Mouse (Mus musculus) neural tube, embryonic 14.5 days (tissue): ENCODE results near the gene Dnaaf2. TPM values are rescaled to one million over a fixed set of nuclear protein-coding genes. Genes with fewer than 3 reads are reported as not detected.

ENCODE experiments used
- ATAC-seq: fragments of 200-750 bp; cut with Nextera tagmentation; 2 replicates; pipeline ENCODE4 v1.8.0; 2017; ENCODE audit warnings: low read depth, mild to moderate bottlenecking, moderate TSS enrichment, moderate library complexity
- H3K27ac ChIP-seq: fragments of 300-500 bp; sonication (generic); 2 replicates; pipeline ENCODE4 v1.5.1; 2014; ENCODE audit warnings: low read depth, mild to moderate bottlenecking, control low read depth, low read length, moderate library complexity, mixed read lengths
- H3K27me3 ChIP-seq: fragments of 300-500 bp; sonication (generic); 2 replicates; pipeline ENCODE4 v1.6.1; 2014; ENCODE audit warnings: low read length; ENCODE audit not compliant: control insufficient read depth, insufficient read depth
- H3K36me3 ChIP-seq: fragments of 300-500 bp; sonication (generic); 2 replicates; pipeline ENCODE4 v1.6.1; 2014; ENCODE audit warnings: low read length, mixed read lengths; ENCODE audit not compliant: control insufficient read depth, insufficient read depth
- H3K4me1 ChIP-seq: fragments of 300-500 bp; sonication (generic); 2 replicates; pipeline ENCODE4 v1.6.1; 2014; ENCODE audit warnings: low read length; ENCODE audit not compliant: control insufficient read depth, insufficient read depth
- H3K4me2 ChIP-seq: fragments of 300-500 bp; sonication (generic); 2 replicates; pipeline ENCODE4 v1.6.1; 2014; ENCODE audit warnings: mild to moderate bottlenecking, low read depth, low read length, control low read depth
- H3K4me3 ChIP-seq: fragments of 300-500 bp; sonication (generic); 2 replicates; pipeline ENCODE4 v1.5.1; 2014; ENCODE audit warnings: low read depth, low read length, control low read depth, mixed read lengths
- H3K9ac ChIP-seq: fragments of 300-500 bp; sonication (generic); replicated peaks from 2 replicates; pipeline ENCODE4 v1.6.1; 2014; ENCODE audit warnings: low read depth, mild to moderate bottlenecking, control low read depth, low read length, mixed read lengths
- H3K9me3 ChIP-seq: fragments of 300-500 bp; sonication (generic); 2 replicates; pipeline ENCODE4 v1.6.1; 2016; ENCODE audit warnings: low read length; ENCODE audit not compliant: control insufficient read depth
- WGBS: fragments of 180-500 bp; shearing (Covaris S2); extraction: QIAGEN DNeasy Blood & Tissue Kit; methylation state at CpG from one replicate; pipeline ENCODE4 v1.1.7; 2014; 5-methylcytosine and 5-hydroxymethylcytosine counted together
- polyA plus RNA-seq: library from polyadenylated mRNA; unstranded; fragments of >200 nt; fragmentation: Nextera tagmentation; extraction: Ambion mirVana; gene quantifications from 2 replicates; pipeline ENCODE4 v1.2.1, GENCODE M21; 2014

The Dnaaf2 gene
- polyA plus RNA-seq, 1 experiment from 2014 or later, result 6.8 TPM

DNA sequence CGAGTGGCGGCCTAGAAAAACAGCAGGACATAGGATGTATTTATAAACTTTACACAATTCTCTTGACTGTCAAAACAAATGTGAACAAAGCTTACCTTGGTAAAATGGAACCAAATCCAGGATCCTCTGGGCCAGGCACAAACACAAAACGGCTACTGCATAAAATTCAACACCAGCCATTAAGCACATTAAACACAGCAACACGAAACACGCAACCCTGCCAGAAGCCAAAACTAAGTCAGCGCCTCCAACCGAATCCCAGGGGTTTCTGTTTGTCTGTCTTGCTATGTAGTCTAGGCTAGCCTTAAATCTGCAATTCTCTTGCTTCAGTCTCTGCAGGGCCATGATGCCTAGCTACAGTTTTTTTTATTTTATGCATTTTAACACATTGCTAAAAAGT is 9.7 kb upstream of the Dnaaf2 start:
- no peaks in the 10 kb centered on the region for H3K4me1 ChIP-seq
- H3K36me3 ChIP-seq, result no peaks in the 10 kb centered on the region
- no peaks in the 10 kb centered on the region for H3K9me3 ChIP-seq
- no peaks in the 10 kb centered on the region for H3K27me3 ChIP-seq
- no peak overlapping the region for H3K4me3 ChIP-seq
- no peak overlapping the region for H3K27ac ChIP-seq
- no peak overlapping the region for H3K4me2 ChIP-seq
- no peak for ATAC-seq
- WGBS, result 95% methylated on average over 7 of the region's 7 CpGs
- H3K9ac ChIP-seq, result no peak overlapping the region

DNA sequence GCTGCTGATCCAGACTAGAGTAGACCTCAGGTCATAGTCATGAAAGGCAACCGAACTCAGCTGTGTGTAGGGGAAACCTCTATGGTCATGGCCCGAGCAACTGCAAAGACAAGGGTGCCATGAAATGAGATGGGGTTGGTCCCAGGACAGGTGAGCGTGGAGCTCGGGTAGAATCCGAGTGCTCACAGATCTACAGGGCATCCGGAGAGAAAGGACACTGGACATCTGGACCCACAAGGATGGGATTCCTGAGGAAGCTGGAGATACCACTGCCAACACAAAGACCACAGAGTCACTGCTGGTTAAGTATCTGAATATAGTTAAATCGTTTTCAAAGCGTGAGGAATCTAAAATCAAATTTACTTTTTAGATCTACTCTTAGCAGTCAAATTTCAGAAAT is 9.2 kb upstream of the Dnaaf2 start:
- ATAC-seq, result no peak
- no peaks in the 10 kb centered on the region for H3K4me1 ChIP-seq
- H3K9me3 ChIP-seq, result no peaks in the 10 kb centered on the region
- no peak overlapping the region for H3K9ac ChIP-seq
- no peak overlapping the region for H3K27ac ChIP-seq
- no peaks in the 10 kb centered on the region for H3K36me3 ChIP-seq
- H3K4me3 ChIP-seq, result no peak overlapping the region
- H3K27me3 ChIP-seq, result no peaks in the 10 kb centered on the region
- WGBS, result 94% methylated on average over 8 of the region's 8 CpGs
- no peak overlapping the region for H3K4me2 ChIP-seq

DNA sequence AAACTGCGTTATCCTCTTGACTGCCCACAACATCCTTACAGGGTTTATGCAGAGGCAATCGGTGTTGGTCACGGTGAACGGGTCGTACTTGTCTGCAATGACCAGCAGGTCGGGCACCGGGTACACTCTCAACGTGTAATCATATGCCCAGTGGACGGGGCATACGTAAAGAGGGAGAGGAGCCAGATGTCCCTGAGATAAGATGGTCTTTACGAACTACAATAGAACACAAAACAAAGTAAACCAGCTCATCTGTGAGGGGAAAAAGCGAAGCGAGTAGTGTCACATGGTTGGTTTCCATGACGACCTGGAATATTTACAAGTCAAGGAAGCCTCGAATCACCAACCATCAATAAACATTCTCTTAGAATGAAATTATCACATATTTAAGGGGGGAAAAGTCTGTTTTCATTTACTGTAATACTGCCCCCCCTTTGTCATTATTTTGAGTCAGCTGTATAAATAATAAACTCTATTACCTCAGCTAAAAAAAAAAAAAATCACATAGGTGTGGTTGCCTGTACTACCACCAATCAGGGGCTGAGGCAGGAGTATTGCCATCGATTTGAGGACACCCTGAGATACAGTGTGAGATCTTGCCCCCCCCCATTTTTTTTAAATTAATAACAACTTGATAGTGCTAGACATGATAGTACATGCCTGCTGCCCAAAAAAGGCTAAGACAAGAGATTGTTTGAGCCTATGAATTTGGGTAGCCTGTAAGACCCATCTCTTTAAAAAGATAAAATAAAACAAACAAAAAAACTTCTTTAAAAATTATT is 6.0 kb upstream of the Dnaaf2 start, which contains the start of gene Gm49384:
Gm49384 (minus strand) TSS at position 216 of the 782 bp plus-strand sequence.
- Histone ChIP-seq H3K36me3 (no peaks in the 10 kb centered on the region; the same call in 1 of the 2 replicates), H3K9me3 (no peaks in the 10 kb centered on the region), H3K27me3 (no peaks in the 10 kb centered on the region), H3K4me1 (no peaks in the 10 kb centered on the region), H3K9ac (no peak within 1 kb of the TSS), H3K4me2 (no peak within 1 kb of the TSS), H3K27ac (no peak within 1 kb of the TSS), H3K4me3 (no peak within 1 kb of the TSS)
- ATAC-seq, result no peak
- WGBS, result 58% methylated on average over 16 of the region's 16 CpGs

DNA sequence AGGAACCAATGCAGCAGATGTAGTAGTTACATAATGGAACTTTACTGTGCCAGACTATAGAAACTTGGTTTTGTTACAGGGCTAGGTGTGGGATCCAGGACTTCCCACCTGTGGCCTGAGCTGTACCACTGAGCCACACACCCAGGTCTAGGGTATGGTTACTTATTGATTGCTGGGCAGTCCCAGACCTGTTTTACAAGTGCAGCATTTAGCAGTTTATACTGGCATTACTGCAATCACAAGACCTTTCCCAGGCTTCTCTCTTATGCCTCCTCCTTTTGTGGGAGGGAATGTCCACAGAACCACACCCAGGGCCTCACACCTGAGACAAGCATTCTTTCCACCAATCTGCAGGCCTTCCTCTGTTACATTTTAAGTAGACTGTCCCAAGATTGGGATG is 756 bp upstream of the Dnaaf2 start:
- Histone ChIP-seq H3K4me3 (no peak overlapping the region), H3K4me2 (no peak overlapping the region), H3K9me3 (no peaks in the 10 kb centered on the region), H3K27ac (no peak overlapping the region), H3K9ac (no peak overlapping the region), H3K27me3 (no peaks in the 10 kb centered on the region), H3K36me3 (no peaks in the 10 kb centered on the region; the same call in 1 of the 2 replicates), H3K4me1 (peaks cover 19% of the 10 kb centered on the region; the same call in 1 of the 2 replicates)
- no peak for ATAC-seq

DNA sequence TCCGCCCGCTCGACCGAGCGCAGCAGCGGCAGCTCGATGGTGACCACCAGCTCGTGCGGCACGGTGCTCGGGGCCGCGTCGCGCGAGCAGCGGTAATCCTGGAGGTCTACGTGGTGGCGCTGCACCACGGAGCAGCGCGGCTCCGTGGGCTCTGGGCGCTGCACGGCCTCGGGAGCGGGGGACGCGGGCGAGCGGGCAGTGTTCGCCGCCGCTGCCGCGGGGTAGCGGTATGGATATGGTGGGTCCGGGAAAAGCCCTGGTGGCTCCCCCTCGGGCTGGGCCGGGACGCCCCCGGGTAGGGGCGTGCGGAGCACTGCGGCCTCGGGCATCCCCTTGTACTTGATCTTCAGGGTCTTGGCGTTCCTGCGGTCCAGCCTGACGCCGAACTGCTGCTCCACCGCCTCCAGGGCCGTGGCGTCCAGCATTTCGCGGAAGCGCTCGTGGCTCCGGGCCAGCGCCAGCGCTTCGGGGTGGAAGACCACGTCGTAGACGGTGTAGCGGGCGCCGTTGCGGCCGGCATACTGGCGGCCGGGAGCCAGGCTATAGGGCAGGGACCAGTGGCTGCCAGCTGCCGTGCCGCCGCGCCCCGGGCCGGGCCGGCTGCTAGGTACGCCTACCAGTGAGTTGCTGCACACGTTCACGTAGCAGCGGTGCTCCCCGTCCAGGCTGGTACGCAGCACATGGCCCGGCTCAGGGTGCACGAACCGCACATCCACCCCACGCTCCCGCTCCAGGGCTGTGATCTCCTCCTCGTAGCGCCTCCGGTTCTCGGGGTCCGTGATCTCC is 658 bp downstream of the Dnaaf2 start:
- H3K9me3 ChIP-seq, result no peaks in the 10 kb centered on the region
- under 1% methylated on average over 86 of the region's 94 CpGs for WGBS
- peak; percentile 79 for ATAC-seq
- H3K27me3 ChIP-seq, result no peaks in the 10 kb centered on the region
- peak overlapping the region; percentile 94 for H3K4me3 ChIP-seq
- peak overlapping the region; percentile 83 for H3K9ac ChIP-seq
- peak overlapping the region; percentile 97 for H3K4me2 ChIP-seq
- H3K27ac ChIP-seq, result peak overlapping the region; percentile 93
- peaks cover 19% of the 10 kb centered on the region; the same call in 1 of the 2 replicates for H3K4me1 ChIP-seq
- H3K36me3 ChIP-seq, result no peaks in the 10 kb centered on the region; the same call in 1 of the 2 replicates

DNA sequence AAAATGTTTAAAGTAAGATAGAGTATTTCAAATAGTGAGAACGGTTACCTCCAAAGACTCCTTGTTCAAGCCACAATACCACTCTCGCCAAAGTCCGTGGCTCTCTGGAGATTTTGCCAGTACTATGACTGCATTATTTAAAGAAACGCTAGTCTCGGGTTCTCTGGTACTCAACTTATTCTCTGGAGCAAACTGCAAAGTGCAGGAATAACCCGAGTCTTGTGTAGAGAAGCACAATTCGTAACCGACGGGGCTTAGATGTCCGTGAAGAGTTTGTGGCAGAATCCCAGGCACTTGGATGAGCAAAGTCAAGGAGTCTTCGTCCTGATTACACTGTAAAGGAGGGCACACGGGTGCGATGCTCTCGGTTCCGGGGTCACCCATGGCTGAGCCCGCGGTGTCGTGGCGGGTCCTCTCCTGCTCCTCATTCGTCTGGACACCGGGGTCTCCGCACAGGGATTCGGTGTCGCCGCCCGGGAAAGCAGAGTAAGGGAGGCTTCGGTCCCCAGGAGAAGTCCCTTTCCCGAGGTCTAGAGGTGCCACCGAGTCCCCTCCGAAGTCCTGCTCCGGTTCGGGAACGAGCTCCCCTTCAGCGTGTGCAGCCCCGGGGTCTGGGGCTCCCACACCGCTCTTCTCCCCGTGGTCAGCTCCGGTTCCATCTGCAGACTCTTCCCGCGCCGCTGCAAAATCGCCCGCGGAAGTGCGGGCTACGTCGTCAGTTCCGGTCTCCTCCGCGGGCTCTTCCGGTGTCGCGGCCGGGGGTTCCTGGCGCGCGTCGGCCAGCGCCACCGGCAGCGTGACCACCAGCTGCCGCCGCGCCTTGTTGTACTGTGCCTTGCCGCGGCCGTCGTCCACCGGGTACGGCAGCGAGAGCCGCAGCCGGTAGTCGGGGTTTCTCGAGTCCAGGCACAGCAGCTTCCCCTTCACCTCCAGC is 1.5 kb downstream of the Dnaaf2 start, which contains the start of gene Gm49383:
Gm49383 (minus strand) TSS at position 661 of the 934 bp plus-strand sequence.
- peak within 1 kb of the TSS; percentile 83 for H3K9ac ChIP-seq
- under 1% methylated on average over 75 of the region's 75 CpGs for WGBS
- H3K36me3 ChIP-seq, result no peaks in the 10 kb centered on the region; the same call in 1 of the 2 replicates
- H3K4me2 ChIP-seq, result peak within 1 kb of the TSS; percentile 97
- peaks cover 19% of the 10 kb centered on the region; the same call in 1 of the 2 replicates for H3K4me1 ChIP-seq
- H3K9me3 ChIP-seq, result no peaks in the 10 kb centered on the region
- H3K27ac ChIP-seq, result peak within 1 kb of the TSS; percentile 93
- H3K27me3 ChIP-seq, result no peaks in the 10 kb centered on the region
- H3K4me3 ChIP-seq, result peak within 1 kb of the TSS; percentile 94
- ATAC-seq, result peak; percentile 82

DNA sequence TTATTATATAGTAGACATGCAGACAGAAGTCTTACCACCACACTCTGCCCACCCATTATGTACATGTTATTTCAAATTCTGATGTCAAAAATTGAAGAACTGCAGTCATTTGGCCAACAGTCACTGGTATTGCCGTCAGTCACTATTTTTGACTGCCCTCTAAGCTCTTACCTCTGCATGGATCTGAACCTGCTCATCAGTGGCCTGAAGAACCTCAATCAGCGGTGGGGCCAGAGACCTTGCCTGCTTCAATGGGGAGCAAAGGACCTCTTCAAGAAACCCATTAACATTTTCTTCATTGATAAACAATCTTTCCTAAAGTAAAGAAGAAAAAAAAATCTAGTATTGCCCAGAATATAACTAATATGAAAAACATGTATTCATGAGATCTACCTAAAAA is 5.6 kb downstream of the Dnaaf2 start:
- 97% methylated on average over 2 of the region's 2 CpGs for WGBS
- peaks cover 3% of the 10 kb centered on the region; the same call in 1 of the 2 replicates for H3K36me3 ChIP-seq
- no peak overlapping the region for H3K9ac ChIP-seq
- H3K27ac ChIP-seq, result no peak overlapping the region
- no peak for ATAC-seq
- H3K4me2 ChIP-seq, result no peak overlapping the region
- no peaks in the 10 kb centered on the region for H3K27me3 ChIP-seq
- H3K4me1 ChIP-seq, result peaks cover 5% of the 10 kb centered on the region; the same call in 1 of the 2 replicates
- H3K4me3 ChIP-seq, result no peak overlapping the region
- H3K9me3 ChIP-seq, result no peaks in the 10 kb centered on the region

DNA sequence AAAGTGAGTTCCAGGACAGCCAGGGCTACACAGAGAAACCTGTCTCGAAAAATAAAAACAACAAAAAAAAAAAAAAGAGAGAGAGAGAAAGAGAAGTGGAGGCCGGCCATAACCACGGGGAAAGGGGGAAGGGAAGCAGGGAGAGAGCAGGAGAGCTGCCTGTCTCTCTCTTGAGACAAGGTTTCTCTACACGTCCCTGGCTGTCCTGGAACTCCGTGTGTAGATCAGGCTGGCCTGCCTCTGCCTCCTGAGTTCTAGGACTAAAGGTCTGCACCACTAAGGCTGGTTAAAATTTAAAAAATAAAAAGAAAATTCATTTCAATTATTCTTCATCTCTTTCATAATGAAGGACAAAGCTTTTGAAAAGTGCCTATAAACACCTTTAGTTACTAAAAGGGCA is 6.8 kb downstream of the Dnaaf2 start:
- Histone ChIP-seq H3K4me1 (peaks cover 8% of the 10 kb centered on the region; the same call in 1 of the 2 replicates), H3K9ac (no peak overlapping the region), H3K9me3 (no peaks in the 10 kb centered on the region), H3K4me3 (no peak overlapping the region), H3K4me2 (no peak overlapping the region), H3K27me3 (no peaks in the 10 kb centered on the region), H3K27ac (no peak overlapping the region), H3K36me3 (peaks cover 3% of the 10 kb centered on the region; the same call in 1 of the 2 replicates)
- ATAC-seq, result no peak
- WGBS, result 92% methylated on average over 5 of the region's 5 CpGs
